ENCODE assay signal across 19 mouse cellular contexts in genomic region chr1:135346891-135347290, GRCm38 (mm10). TPM values are rescaled to one million over a fixed set of nuclear protein-coding genes. Genes with fewer than 3 reads are reported as not detected.
DNase-seq lines count a peak whose midpoint lies in the region; ATAC-seq and TF ChIP-seq lines count a peak whose summit lies in the region.
"Had no signal": no experiment of that assay in that cellular context is flagged by ENCODE, and none has a peak within 500 bp of the region (broad histone marks: within the 10 kb centered on the region; RNA-seq: fewer than 3 reads in every experiment).

No protein-coding gene starts in this region.

- no peak for TF ChIP-seq POLR2A in embryonic fibroblast, embryonic 13.5 days (IDR thresholded peaks at IDR 0.05; ENCODE audit: low read depth, low read length)

- no peak overlapping the region for H3K9ac ChIP-seq in lung, embryonic 16.5 days (ENCODE audit: low read length)
- H3K9ac ChIP-seq in stomach, postnatal 0 days (ENCODE audit: low read length) = no peak overlapping the region
- H3K9ac ChIP-seq: embryonic facial prominence, embryonic 12.5 days; forebrain, postnatal 0 days; hindbrain, embryonic 14.5 days; limb, embryonic 13.5 days; liver, embryonic 14.5 days; midbrain, embryonic 13.5 days had no signal

- no peaks in the 10 kb centered on the region for H3K27me3 ChIP-seq in heart, embryonic 10.5 days (ENCODE audit: insufficient read depth, poor library complexity, severe bottlenecking)
- no peaks in the 10 kb centered on the region for H3K27me3 ChIP-seq in lung, embryonic 16.5 days (ENCODE audit: control insufficient read depth, insufficient read depth, low read depth, low read length)
- H3K27me3 ChIP-seq in stomach, postnatal 0 days (ENCODE audit: control insufficient read depth, insufficient read depth, low read length) = no peaks in the 10 kb centered on the region
- H3K27me3 ChIP-seq: embryonic facial prominence, embryonic 12.5 days; limb, embryonic 13.5 days; midbrain, embryonic 13.5 days had no signal

- TF ChIP-seq CTCF in embryonic fibroblast, embryonic 13.5 days (IDR thresholded peaks at IDR 0.05; ENCODE audit: borderline replicate concordance, insufficient read depth, low read length) = no peak
- no peak for TF ChIP-seq CTCF in stomach, postnatal 0 days (IDR thresholded peaks at IDR 0.05; ENCODE audit: low read depth)

- no peak overlapping the region for H3K4me2 ChIP-seq in lung, embryonic 16.5 days (ENCODE audit: low read depth, low read length)
- no peak overlapping the region; the same call in 1 of the 2 replicates for H3K4me2 ChIP-seq in stomach, postnatal 0 days (replicated peaks; ENCODE audit: low read depth)
- H3K4me2 ChIP-seq: embryonic facial prominence, embryonic 12.5 days; hindbrain, embryonic 14.5 days; limb, embryonic 13.5 days; midbrain, embryonic 13.5 days had no signal

- H3K4me1 ChIP-seq in heart, embryonic 10.5 days = peaks cover 20% of the 10 kb centered on the region
- peaks cover 9% of the 10 kb centered on the region for H3K4me1 ChIP-seq in lung, embryonic 16.5 days (replicated peaks; ENCODE audit: control insufficient read depth, insufficient read depth, low read length)
- H3K4me1 ChIP-seq in embryonic fibroblast, embryonic 13.5 days (ENCODE audit: control insufficient read depth, insufficient read depth, low read length) = peaks cover 20% of the 10 kb centered on the region
- peaks cover 7% of the 10 kb centered on the region for H3K4me1 ChIP-seq in stomach, postnatal 0 days (replicated peaks; ENCODE audit: control insufficient read depth, insufficient read depth)
- H3K4me1 ChIP-seq: midbrain, embryonic 13.5 days had no signal

- TF ChIP-seq EP300 in stomach, postnatal 0 days (optimal IDR thresholded peaks at IDR 0.05) = no peak

- intact Hi-C loops in heart, postnatal 25 days (cut with DNase I) = no loop called here

- no peak for DNase-seq in heart, embryonic 10.5 days (ENCODE audit: low spot score)
- DNase-seq in heart, postnatal 25 days (ENCODE audit: low spot score) = no peak
- DNase-seq in lung, postnatal 14 days = no peak
- DNase-seq in stomach, postnatal 0 days (ENCODE audit: low spot score) = no peak
- DNase-seq in frontal cortex, postnatal 36 days (ENCODE audit: low spot score in 2 of 2) = no peak
- DNase-seq: cerebellum, adult 8-10 months; forebrain, postnatal 0 days; kidney, adult 11 months; retina, postnatal 1 day; thymus, postnatal 36 days had no signal

- ATAC-seq in lung, embryonic 16.5 days (ENCODE audit: low read depth) = no peak
- peak; percentile 24; the same call in 1 of the 2 replicates for ATAC-seq in stomach, postnatal 0 days (ENCODE audit: low FRiP score, low TSS enrichment)
- ATAC-seq: forebrain, postnatal 0 days; midbrain, embryonic 13.5 days had no signal

- H3K4me3 ChIP-seq in heart, embryonic 10.5 days = no peak overlapping the region
- no peak overlapping the region for H3K4me3 ChIP-seq in lung, embryonic 16.5 days (ENCODE audit: low read length)
- no peak overlapping the region for H3K4me3 ChIP-seq in embryonic fibroblast, embryonic 13.5 days (ENCODE audit: insufficient read depth, low read length)
- H3K4me3 ChIP-seq in stomach, postnatal 0 days (ENCODE audit: low read depth, low read length) = no peak overlapping the region
- H3K4me3 ChIP-seq: embryonic facial prominence, embryonic 12.5 days; limb, embryonic 13.5 days; midbrain, embryonic 13.5 days had no signal

- no peaks in the 10 kb centered on the region for H3K9me3 ChIP-seq in heart, embryonic 10.5 days
- no peaks in the 10 kb centered on the region for H3K9me3 ChIP-seq in lung, embryonic 16.5 days (ENCODE audit: control insufficient read depth, low read length)
- H3K9me3 ChIP-seq in stomach, postnatal 0 days (ENCODE audit: control insufficient read depth, low read length) = no peaks in the 10 kb centered on the region
- H3K9me3 ChIP-seq: embryonic facial prominence, embryonic 12.5 days; limb, embryonic 13.5 days; midbrain, embryonic 13.5 days had no signal

- WGBS in heart, embryonic 10.5 days = 47% methylated on average over 3 of the region's 3 CpGs
- 58% methylated on average over 3 of the region's 3 CpGs for WGBS in lung, embryonic 16.5 days
- 70% methylated on average over 3 of the region's 3 CpGs for WGBS in stomach, postnatal 0 days

- H3K27ac ChIP-seq in heart, embryonic 10.5 days = peak overlapping the region; percentile 4; the same call in 1 of the 2 replicates
- H3K27ac ChIP-seq in lung, embryonic 16.5 days (ENCODE audit: low read length) = peak overlapping the region; percentile 88
- peak overlapping the region; percentile 95 for H3K27ac ChIP-seq in embryonic fibroblast, embryonic 13.5 days (ENCODE audit: insufficient read depth, low read length)
- H3K27ac ChIP-seq in stomach, postnatal 0 days (replicated peaks) = peak overlapping the region; percentile 81
- H3K27ac ChIP-seq: embryonic facial prominence, embryonic 12.5 days; hindbrain, embryonic 14.5 days; limb, embryonic 13.5 days; liver, embryonic 14.5 days; midbrain, embryonic 13.5 days had no signal

- H3K36me3 ChIP-seq in heart, embryonic 10.5 days = no peaks in the 10 kb centered on the region
- no peaks in the 10 kb centered on the region for H3K36me3 ChIP-seq in lung, embryonic 16.5 days (ENCODE audit: control insufficient read depth, insufficient read depth, low read length)
- H3K36me3 ChIP-seq in stomach, postnatal 0 days (ENCODE audit: control insufficient read depth, insufficient read depth, low read length) = 0 out of 2 replicates have a peak, but pooled peaks cover 2% of the 10 kb centered on the region
- H3K36me3 ChIP-seq: embryonic facial prominence, embryonic 12.5 days; limb, embryonic 13.5 days; midbrain, embryonic 13.5 days had no signal

RNA-seq across cellular contexts. Expression of gene Lmod1, which starts 22.3 kb away (rescaled TPM):
- polyA plus RNA-seq in heart, embryonic 10.5 days (2016; fragmentation: Nextera tagmentation; extraction: Ambion mirVana) = 3.6 and 5.2 TPM in 2 replicates
- 1 to 10 TPM; 2.7 to 3.8 TPM for total RNA-seq in heart, postnatal 25 days (2021)
- 3.9 and 4.1 TPM in 2 replicates for polyA plus RNA-seq in lung, embryonic 16.5 days (2015; fragmentation: Nextera tagmentation; extraction: Ambion mirVana)
- polyA plus RNA-seq in embryonic fibroblast, embryonic 13.5 days (2011; ENCODE audit: insufficient read length, low read depth, missing spikeins) = 47.9 and 79.9 TPM in 2 replicates
- polyA plus RNA-seq in stomach, postnatal 0 days (2015; fragmentation: Nextera tagmentation; extraction: Ambion mirVana) = 19.5 and 22.4 TPM in 2 replicates
- total RNA-seq: common myeloid progenitor, adult 5-6 weeks; neutrophil, adult 5-6 weeks had no signal

RNA-seq across cellular contexts. Expression of gene Shisa4, which starts 28.1 kb away (rescaled TPM):
- 33.1 and 39.6 TPM in 2 replicates for polyA plus RNA-seq in heart, embryonic 10.5 days (2016; fragmentation: Nextera tagmentation; extraction: Ambion mirVana)
- total RNA-seq in heart, postnatal 25 days (2021) = 1 to 10 TPM; 3.1 to 3.4 TPM
- 24.4 and 25.4 TPM in 2 replicates for polyA plus RNA-seq in lung, embryonic 16.5 days (2015; fragmentation: Nextera tagmentation; extraction: Ambion mirVana)
- 82.8 and 101 TPM in 2 replicates for polyA plus RNA-seq in embryonic fibroblast, embryonic 13.5 days (2011; ENCODE audit: insufficient read length, low read depth, missing spikeins)
- 23.2 and 25.0 TPM in 2 replicates for polyA plus RNA-seq in stomach, postnatal 0 days (2015; fragmentation: Nextera tagmentation; extraction: Ambion mirVana)
- total RNA-seq: neutrophil, adult 5-6 weeks had no signal

RNA-seq across cellular contexts. Expression of gene Timm17a, which starts 33.3 kb away (rescaled TPM):
- polyA plus RNA-seq in heart, embryonic 10.5 days (2016; fragmentation: Nextera tagmentation; extraction: Ambion mirVana) = 336 and 388 TPM in 2 replicates
- total RNA-seq in heart, postnatal 25 days (2021) = 100 to 1,000 TPM; 391 to 392 TPM
- 185 and 187 TPM in 2 replicates for polyA plus RNA-seq in lung, embryonic 16.5 days (2015; fragmentation: Nextera tagmentation; extraction: Ambion mirVana)
- 108 and 181 TPM in 2 replicates for polyA plus RNA-seq in embryonic fibroblast, embryonic 13.5 days (2011; ENCODE audit: insufficient read length, low read depth, missing spikeins)
- polyA plus RNA-seq in stomach, postnatal 0 days (2015; fragmentation: Nextera tagmentation; extraction: Ambion mirVana) = 237 and 250 TPM in 2 replicates

Comparison
In these comparisons a context has a peak if more than half of its experiments do, and no peak if none do; other contexts are left out.
1. H3K27ac ChIP-seq: peak in every context shown above with its lines; median percentile 95 in embryonic fibroblast, embryonic 13.5 days; 88 in lung, embryonic 16.5 days; 81 in stomach, postnatal 0 days; 4 in heart, embryonic 10.5 days.